Mouse (Mus musculus): ENCODE data around the gene D630039A03Rik.
A peak's percentile ranks its signal among the peaks of the same experiment; 100 is the strongest.

Gene D630039A03Rik

GRCm38 (mm10) chr4:57924556-57925071 lies 8.5 kb upstream of the D630039A03Rik start:
- DNase-seq: no peak

GRCm38 (mm10) chr4:57922171-57922570 lies 6.1 kb upstream of the D630039A03Rik start:
- no peak for DNase-seq

GRCm38 (mm10) chr4:57920522-57920921 lies 4.4 kb upstream of the D630039A03Rik start:
- DNase-seq: no peak

GRCm38 (mm10) chr4:57919494-57920423 lies 3.7 kb upstream of the D630039A03Rik start:
- DNase-seq: no peak

- peak in 1 of 2 experiments; percentile 25 for DNase-seq
Observed at GRCm38 (mm10) chr4:57916711-57917110, 614 bp upstream of the D630039A03Rik start.

- peak; percentile 90 to 92 for DNase-seq
Observed at GRCm38 (mm10) chr4:57915216-57915965, 706 bp downstream of the D630039A03Rik start.

- DNase-seq: peak; percentile 23 to 40
Observed at GRCm38 (mm10) chr4:57914193-57915190, 1.6 kb downstream of the D630039A03Rik start.

GRCm38 (mm10) chr4:57913021-57913420 lies 3.1 kb downstream of the D630039A03Rik start:
- DNase-seq: peak; percentile 42 to 65

GRCm38 (mm10) chr4:57908860-57909259 lies 7.2 kb downstream of the D630039A03Rik start:
- DNase-seq: no peak

GRCm38 (mm10) chr4:57906708-57907107 lies 9.4 kb downstream of the D630039A03Rik start:
- DNase-seq: no peak

GRCm38 (mm10) chr4:57904638-57905037 lies 11.5 kb downstream of the D630039A03Rik start:
- peak; percentile 75 for DNase-seq

GRCm38 (mm10) chr4:57904211-57904610 lies 11.9 kb downstream of the D630039A03Rik start:
- peak; percentile 69 to 86 for DNase-seq

- DNase-seq: no peak
Observed at GRCm38 (mm10) chr4:57902619-57903018, 13.5 kb downstream of the D630039A03Rik start.

- peak; percentile 35 to 82 for DNase-seq
Observed at GRCm38 (mm10) chr4:57901210-57901609, 14.9 kb downstream of the D630039A03Rik start.

- DNase-seq: no peak
Observed at GRCm38 (mm10) chr4:57896631-57897030, 19.5 kb downstream of the D630039A03Rik start.

GRCm38 (mm10) chr4:57895902-57896301 lies 20.2 kb downstream of the D630039A03Rik start:
- DNase-seq: no peak

GRCm38 (mm10) chr4:57895140-57895539 lies 21.0 kb downstream of the D630039A03Rik start:
- peak in 1 of 2 experiments; percentile 0 for DNase-seq

GRCm38 (mm10) chr4:57892001-57892586 lies 24.0 kb downstream of the D630039A03Rik start:
- DNase-seq: no peak

GRCm38 (mm10) chr4:57889773-57890172 lies 26.3 kb downstream of the D630039A03Rik start:
- no peak for DNase-seq

GRCm38 (mm10) chr4:57888978-57889377 lies 27.1 kb downstream of the D630039A03Rik start:
- DNase-seq: peak in 1 of 2 experiments; percentile 38

GRCm38 (mm10) chr4:57888246-57888645 lies 27.9 kb downstream of the D630039A03Rik start:
- DNase-seq: no peak

GRCm38 (mm10) chr4:57886888-57887230 lies 29.2 kb downstream of the D630039A03Rik start:
- no peak for DNase-seq
